Mouse (Mus musculus) heart, adult 2 months (tissue): ENCODE measurements around the gene Cenpx.

Experiments
- CTCF ChIP-seq: fragments of 200-600 bp; IDR thresholded peaks from 2 replicates; pipeline ENCODE4 v1.8.1; 2022; ENCODE audit warnings: antibody characterized with exemption, mild to moderate bottlenecking, moderate library complexity
- EP300 ChIP-seq: fragments of 200-500 bp; IDR thresholded peaks from 2 replicates; pipeline ENCODE4 v1.6.1; 2011; ENCODE audit warnings: low read depth, low read length, control low read depth; ENCODE audit not compliant: insufficient read depth
- POLR2A ChIP-seq: fragments of 200-500 bp; IDR thresholded peaks from 2 replicates; pipeline ENCODE4 v1.6.1; 2011; ENCODE audit warnings: mild to moderate bottlenecking, low read depth, low read length, control low read depth; ENCODE audit not compliant: insufficient read depth

GRCm38 (mm10) chr11:120692471-120693011, 21.0 kb downstream of the Cenpx start:
- no peak for TF ChIP-seq EP300
- TF ChIP-seq POLR2A: no peak
- TF ChIP-seq CTCF: no peak
